Mouse (Mus musculus) heart, postnatal 0 days (tissue): ENCODE measurements around the gene Smarcc1.

Experiments used
- CTCF ChIP-seq: IDR thresholded peaks from 2 replicates; pipeline ENCODE4 v1.5.1; 2016; ENCODE audit warnings: antibody characterized with exemption, control low read depth, low read depth
- EP300 ChIP-seq: IDR thresholded peaks from 2 replicates; pipeline ENCODE4 v1.6.1; 2016; ENCODE audit warnings: antibody characterized with exemption, low read depth

DNA sequence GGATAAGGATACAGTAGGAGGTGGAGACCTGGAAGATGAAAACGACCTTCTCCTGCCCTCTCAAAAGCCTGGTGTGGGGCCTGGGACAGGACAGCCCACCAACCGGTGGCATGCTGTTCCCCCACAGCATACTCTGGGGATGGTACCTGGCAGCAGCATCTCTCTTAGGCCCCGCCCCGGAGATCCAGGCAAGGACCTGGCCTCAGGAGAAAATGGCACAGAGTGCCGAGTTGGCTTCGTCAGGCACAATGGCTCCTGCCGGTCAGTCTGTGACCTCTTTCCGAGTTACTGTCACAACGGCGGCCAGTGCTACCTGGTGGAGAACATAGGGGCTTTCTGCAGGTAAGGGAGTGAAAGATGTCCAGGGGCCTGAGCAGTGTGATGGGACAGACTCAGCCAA is 129.5 kb downstream of the Smarcc1 start:
- no peak for TF ChIP-seq CTCF
- no peak for TF ChIP-seq EP300
